In genomic region chr2:132906763-132907162, GRCm38 (mm10) we compare ENCODE assay signal across 8 mouse cellular contexts. TPM values are rescaled to one million over a fixed set of nuclear protein-coding genes. Genes with fewer than 3 reads are reported as not detected.
DNase-seq lines count a peak whose midpoint lies in the region; ATAC-seq lines count a peak whose summit lies in the region.

No protein-coding gene starts in this region.

- peak; percentile 17 for DNase-seq in gastrocnemius, postnatal 10 days
- DNase-seq in gastrocnemius, postnatal 36 days: no peak
- peak; percentile 56 for DNase-seq in midbrain, embryonic 14.5 days
- peak; percentile 40 for DNase-seq in brain, adult 2 months (ENCODE audit: low read depth, low spot score)
- DNase-seq in induced T-regulatory cell, adult 2 months (ENCODE audit: low read depth): peak; percentile 66
- peak; percentile 81 for DNase-seq in retina, embryonic 14.5 days (ENCODE audit: low spot score)
- DNase-seq in frontal cortex, postnatal 14 days (ENCODE audit: low spot score in 2 of 2): no peak

- intact Hi-C loops in gastrocnemius, postnatal 36 days (cut with DNase I): no loop called here

- no peaks in the 10 kb centered on the region for H3K36me3 ChIP-seq in midbrain, embryonic 14.5 days (ENCODE audit: control insufficient read depth, insufficient read depth, low read length)
- H3K36me3 ChIP-seq in midbrain, embryonic 13.5 days: no peaks in the 10 kb centered on the region

- H3K27me3 ChIP-seq in midbrain, embryonic 14.5 days (ENCODE audit: control insufficient read depth, insufficient read depth, low read length): no peaks in the 10 kb centered on the region
- no peaks in the 10 kb centered on the region for H3K27me3 ChIP-seq in midbrain, embryonic 13.5 days

- H3K9me3 ChIP-seq in midbrain, embryonic 14.5 days (ENCODE audit: control insufficient read depth, low read length): no peaks in the 10 kb centered on the region
- no peaks in the 10 kb centered on the region for H3K9me3 ChIP-seq in midbrain, embryonic 13.5 days

- H3K27ac ChIP-seq in midbrain, embryonic 14.5 days (replicated peaks; ENCODE audit: low read depth, low read length): no peak overlapping the region
- no peak overlapping the region for H3K27ac ChIP-seq in midbrain, embryonic 13.5 days

- no peak overlapping the region for H3K4me3 ChIP-seq in midbrain, embryonic 14.5 days (replicated peaks; ENCODE audit: low read depth, low read length)
- H3K4me3 ChIP-seq in midbrain, embryonic 13.5 days (replicated peaks): no peak overlapping the region

- 32% methylated on average over 8 of the region's 8 CpGs for WGBS in midbrain, embryonic 14.5 days
- WGBS in midbrain, embryonic 13.5 days: 29% methylated on average over 8 of the region's 8 CpGs

- no peak overlapping the region for H3K4me2 ChIP-seq in midbrain, embryonic 14.5 days (ENCODE audit: low read length)
- H3K4me2 ChIP-seq in midbrain, embryonic 13.5 days (replicated peaks): no peak overlapping the region

- no peak for ATAC-seq in midbrain, embryonic 14.5 days (ENCODE audit: low FRiP score, low TSS enrichment)
- no peak for ATAC-seq in midbrain, embryonic 13.5 days

- no peak overlapping the region for H3K9ac ChIP-seq in midbrain, embryonic 14.5 days (replicated peaks; ENCODE audit: low read length)
- H3K9ac ChIP-seq in midbrain, embryonic 13.5 days (replicated peaks): no peak overlapping the region

- no peaks in the 10 kb centered on the region for H3K4me1 ChIP-seq in midbrain, embryonic 14.5 days (ENCODE audit: control insufficient read depth, insufficient read depth, low read length)
- H3K4me1 ChIP-seq in midbrain, embryonic 13.5 days (replicated peaks): 0 out of 2 replicates have a peak, but pooled peaks cover 4% of the 10 kb centered on the region

RNA-seq across cellular contexts. Expression of gene Lrrn4, which starts 26.1 kb away (rescaled TPM):
- under 1 TPM; 0.07 to 0.09 TPM for total RNA-seq in gastrocnemius, postnatal 10 days (2021)
- under 1 TPM in 1 of 2 experiments, not detected in 1; 0.08 TPM for total RNA-seq in gastrocnemius, postnatal 36 days (2021)
- polyA plus RNA-seq in midbrain, embryonic 14.5 days (2014; fragmentation: Nextera tagmentation; extraction: Ambion mirVana): 0.09 and 0.14 TPM in 2 replicates
- polyA plus RNA-seq in midbrain, embryonic 13.5 days (2015; fragmentation: Nextera tagmentation; extraction: Ambion mirVana): 0.05 TPM in 1 of 2 replicates, not detected in the other

RNA-seq across cellular contexts. Expression of gene Fermt1, which starts 38.9 kb away (rescaled TPM):
- total RNA-seq in gastrocnemius, postnatal 10 days (2021): not detected
- total RNA-seq in gastrocnemius, postnatal 36 days (2021): not detected
- 0.22 TPM in 1 of 2 replicates, not detected in the other for polyA plus RNA-seq in midbrain, embryonic 14.5 days (2014; fragmentation: Nextera tagmentation; extraction: Ambion mirVana)
- not detected in 2 replicates for polyA plus RNA-seq in midbrain, embryonic 13.5 days (2015; fragmentation: Nextera tagmentation; extraction: Ambion mirVana)

Comparison
In these comparisons a context has a peak if more than half of its experiments do, and no peak if none do; other contexts are left out.
1. DNase-seq: peak in gastrocnemius, postnatal 10 days (single experiment), midbrain, embryonic 14.5 days (single experiment), brain, adult 2 months (single experiment), induced T-regulatory cell, adult 2 months (single experiment) and retina, embryonic 14.5 days (single experiment); none in gastrocnemius, postnatal 36 days (0 of 2) and frontal cortex, postnatal 14 days (0 of 2).